Mouse (Mus musculus): ENCODE data around the gene Bsn. TPM values are rescaled to one million over a fixed set of nuclear protein-coding genes. Genes with fewer than 3 reads are reported as not detected.

Bsn gene
- polyA plus RNA-seq, 1 experiment from 2014 or later: 2.9 TPM

GRCm38 (mm10) chr9:108095949-108096712 is 94.1 kb downstream of the Bsn start:
- H3K27ac ChIP-seq (ENCODE audit: low read length): peak overlapping the region; percentile 53
- no peak for ATAC-seq (ENCODE audit: insufficient read depth, low FRiP score)

GRCm38 (mm10) chr9:108095518-108095917 is 94.7 kb downstream of the Bsn start:
- Histone ChIP-seq H3K27me3 (ENCODE audit: control insufficient read depth, insufficient read depth, low read length) (no peaks in the 10 kb centered on the region), H3K4me3 (replicated peaks; ENCODE audit: low read length) (peak overlapping the region; percentile 81), H3K9me3 (replicated peaks; ENCODE audit: control insufficient read depth, low read length) (no peaks in the 10 kb centered on the region), H3K36me3 (ENCODE audit: control insufficient read depth, insufficient read depth, low read length) (no peaks in the 10 kb centered on the region), H3K4me2 (ENCODE audit: low read depth, low read length) (peak overlapping the region; percentile 99), H3K27ac (ENCODE audit: low read length) (peak overlapping the region; percentile 78), H3K9ac (ENCODE audit: low read length) (peak overlapping the region; percentile 86), H3K4me1 (ENCODE audit: control insufficient read depth, insufficient read depth, low read length) (peaks cover 20% of the 10 kb centered on the region)
- WGBS: 6% methylated on average over 3 of the region's 3 CpGs
- no peak for ATAC-seq (ENCODE audit: insufficient read depth, low FRiP score)

More at GRCm38 (mm10) chr9:108095949-108096712, 94.1 kb downstream of the Bsn start:
- Histone ChIP-seq H3K4me2 (ENCODE audit: low read depth, low read length) (peak overlapping the region; percentile 99; the same call in 1 of the 2 replicates), H3K4me3 (replicated peaks; ENCODE audit: low read length) (no peak overlapping the region), H3K36me3 (ENCODE audit: control insufficient read depth, insufficient read depth, low read length) (no peaks in the 10 kb centered on the region), H3K27me3 (ENCODE audit: control insufficient read depth, insufficient read depth, low read length) (no peaks in the 10 kb centered on the region), H3K9me3 (replicated peaks; ENCODE audit: control insufficient read depth, low read length) (no peaks in the 10 kb centered on the region), H3K4me1 (ENCODE audit: control insufficient read depth, insufficient read depth, low read length) (peaks cover 20% of the 10 kb centered on the region), H3K9ac (ENCODE audit: low read length) (0 out of 2 replicates have a peak overlapping the region, but pooled peaks have one; percentile 54)
- WGBS: 50% methylated on average over 10 of the region's 10 CpGs

GRCm38 (mm10) chr9:108094998-108095411 is 95.2 kb downstream of the Bsn start:
- H3K4me1 ChIP-seq (ENCODE audit: control insufficient read depth, insufficient read depth, low read length): peaks cover 20% of the 10 kb centered on the region
- peak; percentile 66 for ATAC-seq (ENCODE audit: insufficient read depth, low FRiP score)
- peak overlapping the region; percentile 81 for H3K4me3 ChIP-seq (replicated peaks; ENCODE audit: low read length)
- H3K9ac ChIP-seq (ENCODE audit: low read length): peak overlapping the region; percentile 86
- WGBS: 1% methylated on average over 16 of the region's 16 CpGs
- H3K27me3 ChIP-seq (ENCODE audit: control insufficient read depth, insufficient read depth, low read length): no peaks in the 10 kb centered on the region
- H3K4me2 ChIP-seq (ENCODE audit: low read depth, low read length): peak overlapping the region; percentile 99
- H3K9me3 ChIP-seq (replicated peaks; ENCODE audit: control insufficient read depth, low read length): no peaks in the 10 kb centered on the region
- no peaks in the 10 kb centered on the region for H3K36me3 ChIP-seq (ENCODE audit: control insufficient read depth, insufficient read depth, low read length)
- peak overlapping the region; percentile 78 for H3K27ac ChIP-seq (ENCODE audit: low read length)

GRCm38 (mm10) chr9:108094184-108094941 is 95.8 kb downstream of the Bsn start, which contains the start of gene Apeh:
Gene Apeh, minus strand, starts transcription at chr9:108094606.
- Histone ChIP-seq H3K4me2 (ENCODE audit: low read depth, low read length) (peak within 1 kb of the TSS; percentile 99), H3K9me3 (replicated peaks; ENCODE audit: control insufficient read depth, low read length) (no peaks in the 10 kb centered on the region), H3K27me3 (ENCODE audit: control insufficient read depth, insufficient read depth, low read length) (no peaks in the 10 kb centered on the region), H3K27ac (ENCODE audit: low read length) (peak within 1 kb of the TSS; percentile 78), H3K4me1 (ENCODE audit: control insufficient read depth, insufficient read depth, low read length) (peaks cover 20% of the 10 kb centered on the region), H3K4me3 (replicated peaks; ENCODE audit: low read length) (peak within 1 kb of the TSS; percentile 81), H3K36me3 (ENCODE audit: control insufficient read depth, insufficient read depth, low read length) (0 out of 2 replicates have a peak, but pooled peaks cover under 1% of the 10 kb centered on the region), H3K9ac (ENCODE audit: low read length) (peak within 1 kb of the TSS; percentile 86)
- peak; percentile 95 for ATAC-seq (ENCODE audit: insufficient read depth, low FRiP score)
- under 1% methylated on average over 52 of the region's 52 CpGs for WGBS

- 65% methylated on average over 10 of the region's 10 CpGs for WGBS
- H3K27ac ChIP-seq (ENCODE audit: low read length): peak overlapping the region; percentile 78
Measured at GRCm38 (mm10) chr9:108093586-108093985, 96.6 kb downstream of the Bsn start.

GRCm38 (mm10) chr9:108090611-108091120 is 99.5 kb downstream of the Bsn start:
- no peaks in the 10 kb centered on the region for H3K9me3 ChIP-seq (replicated peaks; ENCODE audit: control insufficient read depth, low read length)
- no peak for ATAC-seq (ENCODE audit: insufficient read depth, low FRiP score)
- H3K9ac ChIP-seq (ENCODE audit: low read length): no peak overlapping the region
- 95% methylated on average over 7 of the region's 7 CpGs for WGBS
- no peak overlapping the region for H3K27ac ChIP-seq (ENCODE audit: low read length)
- peaks cover 24% of the 10 kb centered on the region for H3K36me3 ChIP-seq (ENCODE audit: control insufficient read depth, insufficient read depth, low read length)
- no peak overlapping the region for H3K4me2 ChIP-seq (ENCODE audit: low read depth, low read length)
- peaks cover 12% of the 10 kb centered on the region for H3K4me1 ChIP-seq (ENCODE audit: control insufficient read depth, insufficient read depth, low read length)
- no peak overlapping the region for H3K4me3 ChIP-seq (replicated peaks; ENCODE audit: low read length)
- no peaks in the 10 kb centered on the region for H3K27me3 ChIP-seq (ENCODE audit: control insufficient read depth, insufficient read depth, low read length)

More at GRCm38 (mm10) chr9:108093586-108093985, 96.6 kb downstream of the Bsn start:
- Histone ChIP-seq H3K9me3 (replicated peaks; ENCODE audit: control insufficient read depth, low read length) (no peaks in the 10 kb centered on the region), H3K4me3 (replicated peaks; ENCODE audit: low read length) (peak overlapping the region; percentile 81), H3K36me3 (ENCODE audit: control insufficient read depth, insufficient read depth, low read length) (peaks cover 8% of the 10 kb centered on the region; the same call in 1 of the 2 replicates), H3K9ac (ENCODE audit: low read length) (peak overlapping the region; percentile 86), H3K4me2 (ENCODE audit: low read depth, low read length) (peak overlapping the region; percentile 99), H3K27me3 (ENCODE audit: control insufficient read depth, insufficient read depth, low read length) (no peaks in the 10 kb centered on the region), H3K4me1 (ENCODE audit: control insufficient read depth, insufficient read depth, low read length) (peaks cover 20% of the 10 kb centered on the region)
- no peak for ATAC-seq (ENCODE audit: insufficient read depth, low FRiP score)

- Histone ChIP-seq H3K9me3 (replicated peaks; ENCODE audit: control insufficient read depth, low read length) (no peaks in the 10 kb centered on the region), H3K4me1 (ENCODE audit: control insufficient read depth, insufficient read depth, low read length) (peaks cover 8% of the 10 kb centered on the region), H3K27ac (ENCODE audit: low read length) (no peak overlapping the region), H3K27me3 (ENCODE audit: control insufficient read depth, insufficient read depth, low read length) (peaks cover 21% of the 10 kb centered on the region), H3K4me3 (replicated peaks; ENCODE audit: low read length) (no peak overlapping the region), H3K4me2 (ENCODE audit: low read depth, low read length) (no peak overlapping the region), H3K9ac (ENCODE audit: low read length) (no peak overlapping the region), H3K36me3 (ENCODE audit: control insufficient read depth, insufficient read depth, low read length) (peaks cover 24% of the 10 kb centered on the region)
- WGBS: 88% methylated on average over 4 of the region's 4 CpGs
- no peak for ATAC-seq (ENCODE audit: insufficient read depth, low FRiP score)
Measured at GRCm38 (mm10) chr9:108085261-108085660, 104.9 kb downstream of the Bsn start.

GRCm38 (mm10) chr9:108083561-108083960 is 106.6 kb downstream of the Bsn start:
- H3K4me1 ChIP-seq (ENCODE audit: control insufficient read depth, insufficient read depth, low read length): peaks cover 18% of the 10 kb centered on the region
- 73% methylated on average over 6 of the region's 6 CpGs for WGBS
- peaks cover 21% of the 10 kb centered on the region for H3K27me3 ChIP-seq (ENCODE audit: control insufficient read depth, insufficient read depth, low read length)
- H3K36me3 ChIP-seq (ENCODE audit: control insufficient read depth, insufficient read depth, low read length): peaks cover 16% of the 10 kb centered on the region
- H3K4me2 ChIP-seq (ENCODE audit: low read depth, low read length): no peak overlapping the region
- ATAC-seq (ENCODE audit: insufficient read depth, low FRiP score): no peak
- H3K9me3 ChIP-seq (replicated peaks; ENCODE audit: control insufficient read depth, low read length): no peaks in the 10 kb centered on the region
- no peak overlapping the region for H3K27ac ChIP-seq (ENCODE audit: low read length)
- H3K4me3 ChIP-seq (replicated peaks; ENCODE audit: low read length): no peak overlapping the region
- H3K9ac ChIP-seq (ENCODE audit: low read length): no peak overlapping the region

Measured in stomach, embryonic 16.5 days (tissue).